Mouse (Mus musculus) kidney, embryonic 16.5 days (tissue): ENCODE data around the gene C1ra. TPM values are rescaled to one million over a fixed set of nuclear protein-coding genes. Genes with fewer than 3 reads are reported as not detected.
"Not testable (repeated sequence)": the region's sequence is repeated elsewhere in the genome, so short reads cannot be mapped to it uniquely, and the experiment has no call there.

ENCODE experiments used
- ATAC-seq: fragments of 200-750 bp; cut with Nextera tagmentation; 2 replicates; pipeline ENCODE4 v1.8.0; 2017; ENCODE audit warnings: moderate TSS enrichment; ENCODE audit not compliant: low FRiP score, low TSS enrichment
- H3K27ac ChIP-seq: fragments of 300-500 bp; sonication (generic); 2 replicates; pipeline ENCODE4 v1.5.1; 2014; ENCODE audit warnings: low read length
- H3K27me3 ChIP-seq: fragments of 300-500 bp; sonication (generic); 2 replicates; pipeline ENCODE4 v1.6.1; 2014; ENCODE audit warnings: low read length, control low read depth, mixed read lengths; ENCODE audit not compliant: insufficient read depth
- H3K36me3 ChIP-seq: fragments of 300-500 bp; sonication (generic); 2 replicates; pipeline ENCODE4 v1.6.1; 2014; ENCODE audit warnings: low read length, control low read depth, mixed read lengths; ENCODE audit not compliant: insufficient read depth
- H3K4me1 ChIP-seq: fragments of 300-500 bp; sonication (generic); 2 replicates; pipeline ENCODE4 v1.6.1; 2014; ENCODE audit warnings: low read length, control low read depth, mixed read lengths; ENCODE audit not compliant: insufficient read depth
- H3K4me2 ChIP-seq: fragments of 300-500 bp; sonication (generic); replicated peaks from 2 replicates; pipeline ENCODE4 v1.6.1; 2014; ENCODE audit warnings: low read depth, low read length
- H3K4me3 ChIP-seq: fragments of 300-500 bp; sonication (generic); 2 replicates; pipeline ENCODE4 v1.5.1; 2014; ENCODE audit warnings: mild to moderate bottlenecking, low read length
- H3K9ac ChIP-seq: fragments of 300-500 bp; sonication (generic); replicated peaks from 2 replicates; pipeline ENCODE4 v1.6.1; 2014; ENCODE audit warnings: low read length
- H3K9me3 ChIP-seq: fragments of 300-500 bp; sonication (generic); 2 replicates; pipeline ENCODE4 v1.6.1; 2016; ENCODE audit warnings: low read length, control low read depth
- WGBS: fragments of 180-500 bp; shearing (Covaris S2); extraction: QIAGEN DNeasy Blood & Tissue Kit; methylation state at CpG from one replicate; pipeline ENCODE4 v1.1.7; 2014; 5-methylcytosine and 5-hydroxymethylcytosine counted together
- polyA plus RNA-seq: library from polyadenylated mRNA; unstranded; fragments of >200 nt; fragmentation: Nextera tagmentation; extraction: Ambion mirVana; gene quantifications from 2 replicates; pipeline ENCODE4 v1.2.1, GENCODE M21; 2015

C1ra gene
- polyA plus RNA-seq, 1 experiment from 2014 or later = 13.9 TPM

DNA sequence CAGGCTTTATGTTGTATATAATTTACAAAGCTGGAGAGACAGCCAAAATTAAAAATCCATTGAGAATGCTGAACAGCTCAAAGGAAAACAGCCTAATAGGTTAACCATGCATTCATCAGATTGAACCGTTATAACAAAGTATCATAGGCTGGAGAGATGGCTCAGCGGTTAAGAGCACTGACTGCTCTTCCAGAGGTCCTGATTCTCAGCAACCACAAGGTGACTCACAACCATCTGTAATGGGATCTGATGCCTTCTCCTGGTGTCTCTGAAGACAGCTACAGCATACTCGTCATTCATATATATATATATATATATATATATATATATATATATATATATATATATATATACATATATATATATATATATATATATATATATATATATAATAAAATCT, 28.4 kb upstream of the C1ra start:
- not testable (repeated sequence) for ATAC-seq, H3K4me1 ChIP-seq, H3K36me3 ChIP-seq, H3K9me3 ChIP-seq, H3K4me3 ChIP-seq, H3K27me3 ChIP-seq, H3K4me2 ChIP-seq, H3K9ac ChIP-seq, H3K27ac ChIP-seq
- 80% methylated on average over 3 of the region's 3 CpGs for WGBS

DNA sequence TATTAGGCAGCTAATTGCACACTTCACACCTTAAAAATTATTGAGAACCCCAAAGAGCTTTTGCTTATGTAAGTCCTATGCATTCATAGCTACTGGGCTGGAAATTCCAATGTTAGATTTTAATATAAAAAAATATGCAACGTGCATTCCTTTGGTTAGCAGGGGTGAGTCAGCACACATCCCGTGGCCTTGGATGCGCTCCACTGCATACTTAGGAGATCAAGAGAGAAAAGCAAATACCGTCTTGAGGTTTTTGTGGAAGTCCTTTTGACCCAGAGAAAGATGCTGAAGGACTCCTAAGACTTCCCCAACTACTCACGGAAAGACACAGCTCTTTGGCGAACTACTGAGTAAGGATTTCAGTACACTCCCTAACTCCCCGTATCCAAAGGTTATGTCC, 27.4 kb upstream of the C1ra start:
- WGBS = 69% methylated on average over 7 of the region's 7 CpGs
- no peak overlapping the region for H3K4me2 ChIP-seq
- H3K4me1 ChIP-seq = 0 out of 2 replicates have a peak, but pooled peaks cover 4% of the 10 kb centered on the region

GRCm38 (mm10) chr6:124485414-124486144, 26.6 kb upstream of the C1ra start:
- Histone ChIP-seq H3K36me3 (no peaks in the 10 kb centered on the region), H3K4me1 (0 out of 2 replicates have a peak, but pooled peaks cover 4% of the 10 kb centered on the region), H3K9me3 (no peaks in the 10 kb centered on the region), H3K27ac (peak overlapping the region; percentile 61; the same call in 1 of the 2 replicates), H3K27me3 (no peaks in the 10 kb centered on the region), H3K4me3 (peak overlapping the region; percentile 22), H3K4me2 (peak overlapping the region; percentile 43), H3K9ac (no peak overlapping the region)
- 35% methylated on average over 21 of the region's 21 CpGs for WGBS
- peak; percentile 73; the same call in 1 of the 2 replicates for ATAC-seq

More for the DNA sequence above, 27.4 kb upstream of the C1ra start:
- no peak overlapping the region for H3K9ac ChIP-seq
- no peak for ATAC-seq
- H3K4me3 ChIP-seq = no peak overlapping the region
- H3K27me3 ChIP-seq = no peaks in the 10 kb centered on the region
- no peaks in the 10 kb centered on the region for H3K9me3 ChIP-seq
- no peaks in the 10 kb centered on the region for H3K36me3 ChIP-seq
- peak overlapping the region; percentile 61; the same call in 1 of the 2 replicates for H3K27ac ChIP-seq

DNA sequence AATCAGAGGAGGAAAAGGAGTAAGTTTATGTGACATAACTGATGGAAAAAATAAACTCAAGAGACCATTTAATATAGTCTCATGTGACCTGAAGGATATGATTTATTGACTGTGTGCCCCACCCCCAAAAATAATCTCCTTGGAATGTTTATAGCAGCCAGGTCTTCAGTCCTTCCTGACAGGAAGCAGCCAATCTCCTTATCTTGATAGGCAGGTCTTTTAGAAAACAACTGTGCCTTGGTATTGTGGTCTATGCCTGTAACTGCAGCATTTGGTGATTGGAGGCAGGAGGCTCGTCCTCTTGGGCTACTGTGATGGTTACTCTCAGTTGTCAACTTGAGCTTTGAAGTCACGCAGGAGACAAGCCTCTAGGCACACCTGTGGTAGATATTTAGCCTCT, 24.7 kb upstream of the C1ra start:
- H3K27ac ChIP-seq = no peak overlapping the region
- ATAC-seq = no peak
- H3K9me3 ChIP-seq = no peaks in the 10 kb centered on the region
- H3K27me3 ChIP-seq = no peaks in the 10 kb centered on the region
- H3K9ac ChIP-seq = no peak overlapping the region
- WGBS = 44% methylated on average over 2 of the region's 2 CpGs
- H3K36me3 ChIP-seq = no peaks in the 10 kb centered on the region
- H3K4me3 ChIP-seq = no peak overlapping the region
- no peak overlapping the region for H3K4me2 ChIP-seq
- H3K4me1 ChIP-seq = no peaks in the 10 kb centered on the region

- no peak overlapping the region for H3K27ac ChIP-seq
- no peaks in the 10 kb centered on the region for H3K36me3 ChIP-seq
- H3K9ac ChIP-seq = no peak overlapping the region
- ATAC-seq = no peak
- H3K4me1 ChIP-seq = peaks cover 4% of the 10 kb centered on the region; the same call in 1 of the 2 replicates
- WGBS = 73% methylated on average over 4 of the region's 4 CpGs
- no peak overlapping the region for H3K4me2 ChIP-seq
- no peaks in the 10 kb centered on the region for H3K27me3 ChIP-seq
- no peak overlapping the region for H3K4me3 ChIP-seq
- no peaks in the 10 kb centered on the region for H3K9me3 ChIP-seq
Observed at GRCm38 (mm10) chr6:124488952-124489351, 23.3 kb upstream of the C1ra start.

GRCm38 (mm10) chr6:124491427-124491826, 20.8 kb upstream of the C1ra start:
- ATAC-seq = no peak
- H3K27ac ChIP-seq = no peak overlapping the region
- WGBS = 81% methylated on average over 6 of the region's 6 CpGs
- no peak overlapping the region for H3K4me2 ChIP-seq
- no peaks in the 10 kb centered on the region for H3K36me3 ChIP-seq
- H3K9me3 ChIP-seq = no peaks in the 10 kb centered on the region; the same call in 1 of the 2 replicates
- peaks cover 4% of the 10 kb centered on the region; the same call in 1 of the 2 replicates for H3K4me1 ChIP-seq
- H3K4me3 ChIP-seq = no peak overlapping the region
- H3K27me3 ChIP-seq = no peaks in the 10 kb centered on the region
- no peak overlapping the region for H3K9ac ChIP-seq

DNA sequence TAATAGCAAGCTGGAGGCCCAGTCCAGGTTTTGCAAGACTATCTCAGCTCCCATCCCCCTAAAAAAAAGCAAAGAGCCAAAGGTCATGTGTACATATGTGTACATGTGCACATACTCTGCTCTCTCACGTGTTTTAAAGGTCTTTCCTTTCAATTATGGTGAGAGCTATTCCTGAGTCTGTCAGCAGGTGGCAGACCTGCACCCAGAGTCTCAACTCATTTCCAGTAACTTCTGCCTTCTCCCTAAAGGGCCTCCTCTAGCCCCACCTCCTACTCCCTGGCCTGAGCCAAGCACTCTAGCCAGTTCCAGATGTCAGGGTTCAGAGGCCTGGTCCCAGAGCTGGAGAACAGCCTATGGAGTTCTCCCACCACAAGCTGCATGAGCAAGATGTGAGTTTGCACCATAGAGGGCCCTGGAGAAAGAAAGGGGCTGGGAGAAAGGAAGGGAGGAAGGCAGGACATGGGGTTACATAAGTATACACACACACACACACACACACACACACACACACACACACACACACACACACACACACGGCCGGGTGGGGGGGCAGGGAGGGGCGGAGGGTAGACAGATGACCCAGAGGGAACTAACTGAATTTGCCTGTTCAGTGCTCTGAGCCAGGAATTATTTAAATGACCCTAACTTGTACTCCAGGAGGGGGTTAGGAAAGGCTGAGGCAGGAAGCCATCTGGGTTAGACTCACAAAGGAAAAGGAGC, 19.2 kb upstream of the C1ra start, which contains the start of gene C1rl:
Gene C1rl (plus strand): TSS at position 272 of the 720 bp plus-strand sequence.
- no peak within 1 kb of the TSS for H3K9ac ChIP-seq
- no peak within 1 kb of the TSS for H3K4me2 ChIP-seq
- H3K4me3 ChIP-seq = no peak within 1 kb of the TSS
- H3K27ac ChIP-seq = peak within 1 kb of the TSS; percentile 27
- peak; percentile 95 for ATAC-seq
- no peaks in the 10 kb centered on the region; the same call in 1 of the 2 replicates for H3K9me3 ChIP-seq
- H3K36me3 ChIP-seq = no peaks in the 10 kb centered on the region
- WGBS = 40% methylated on average over 2 of the region's 4 CpGs
- H3K4me1 ChIP-seq = peaks cover 4% of the 10 kb centered on the region; the same call in 1 of the 2 replicates
- no peaks in the 10 kb centered on the region for H3K27me3 ChIP-seq

DNA sequence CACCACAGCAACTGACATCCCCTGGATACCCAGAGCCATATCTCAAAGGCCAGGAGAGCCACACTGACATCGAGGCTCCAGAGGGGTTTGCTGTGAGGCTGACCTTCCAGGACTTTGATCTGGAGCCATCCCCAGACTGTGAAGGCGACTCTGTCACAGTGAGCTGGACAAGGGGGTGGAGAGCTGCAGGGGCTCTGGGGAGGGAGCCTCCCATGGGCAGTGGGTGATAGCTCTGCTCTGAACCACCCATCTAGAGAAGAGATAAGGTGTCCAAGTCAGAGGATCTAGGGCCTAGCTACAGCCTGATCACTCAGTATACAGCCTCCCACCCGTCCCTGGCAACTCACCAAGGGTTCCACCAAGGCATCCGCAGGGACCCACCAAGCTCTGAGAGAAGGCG, 18.3 kb upstream of the C1ra start:
- 0 out of 2 replicates have a peak overlapping the region, but pooled peaks have one; percentile 27 for H3K27ac ChIP-seq
- H3K9ac ChIP-seq = no peak overlapping the region
- 52% methylated on average over 5 of the region's 5 CpGs for WGBS
- no peaks in the 10 kb centered on the region for H3K36me3 ChIP-seq
- no peaks in the 10 kb centered on the region for H3K27me3 ChIP-seq
- H3K4me2 ChIP-seq = no peak overlapping the region
- H3K4me1 ChIP-seq = peaks cover 4% of the 10 kb centered on the region; the same call in 1 of the 2 replicates
- H3K4me3 ChIP-seq = no peak overlapping the region
- peak; percentile 17; the same call in 1 of the 2 replicates for ATAC-seq
- H3K9me3 ChIP-seq = no peaks in the 10 kb centered on the region; the same call in 1 of the 2 replicates

DNA sequence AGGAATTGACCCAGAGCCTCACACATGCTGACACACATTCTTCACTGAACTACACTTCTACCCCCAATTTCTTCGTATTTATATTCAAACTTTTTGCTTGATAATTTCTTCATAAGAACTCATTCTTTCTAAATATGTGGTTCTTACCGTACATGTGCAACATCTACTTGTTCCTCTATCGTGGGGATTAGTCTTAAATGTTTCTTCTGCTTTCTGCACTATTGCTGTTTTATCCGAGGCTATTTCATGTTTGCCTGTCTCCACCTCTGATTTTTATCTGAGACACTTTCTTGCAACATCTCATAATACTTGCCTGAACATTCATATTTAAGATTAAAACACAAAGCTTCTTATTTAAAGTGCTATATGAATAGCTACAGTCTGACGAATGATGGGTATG, 16.2 kb upstream of the C1ra start:
- Histone ChIP-seq H3K36me3 (no peaks in the 10 kb centered on the region), H3K4me3 (no peak overlapping the region), H3K27me3 (no peaks in the 10 kb centered on the region), H3K4me2 (no peak overlapping the region), H3K9ac (no peak overlapping the region), H3K9me3 (no peaks in the 10 kb centered on the region; the same call in 1 of the 2 replicates), H3K27ac (no peak overlapping the region), H3K4me1 (peaks cover 4% of the 10 kb centered on the region; the same call in 1 of the 2 replicates)
- no peak for ATAC-seq
- WGBS = 90% methylated on average over 5 of the region's 5 CpGs
